Mouse (Mus musculus): ENCODE data around the gene Rtn4rl1. TPM values are rescaled to one million over a fixed set of nuclear protein-coding genes. Genes with fewer than 3 reads are reported as not detected.
"Not testable (repeated sequence)": the region's sequence is repeated elsewhere in the genome, so short reads cannot be mapped to it uniquely, and the experiment has no call there.

The Rtn4rl1 gene
- polyA plus RNA-seq, 1 experiment from 2014 or later: 4.2 TPM

- Histone ChIP-seq H3K9ac (ENCODE audit: low read depth, low read length) (no peak overlapping the region), H3K27ac (ENCODE audit: low read depth, low read length) (no peak overlapping the region), H3K9me3 (ENCODE audit: control insufficient read depth, low read length) (no peaks in the 10 kb centered on the region), H3K4me3 (ENCODE audit: low read length) (no peak overlapping the region), H3K27me3 (ENCODE audit: control insufficient read depth, insufficient read depth, low read length) (no peaks in the 10 kb centered on the region; the same call in 1 of the 2 replicates), H3K4me2 (replicated peaks; ENCODE audit: low read depth, low read length) (no peak overlapping the region), H3K36me3 (ENCODE audit: control insufficient read depth, insufficient read depth, low read length) (no peaks in the 10 kb centered on the region), H3K4me1 (ENCODE audit: control insufficient read depth, insufficient read depth, low read length) (0 out of 2 replicates have a peak, but pooled peaks cover 2% of the 10 kb centered on the region)
- ATAC-seq (ENCODE audit: low FRiP score, low TSS enrichment): no peak
- WGBS: 85% methylated on average over 7 of the region's 7 CpGs
These were observed 98.7 kb downstream of the Rtn4rl1 start for GRCm38 (mm10) chr11:75292281-75292680.

- Histone ChIP-seq H3K4me3 (ENCODE audit: low read length) (no peak overlapping the region), H3K27ac (ENCODE audit: low read depth, low read length) (no peak overlapping the region), H3K9ac (ENCODE audit: low read depth, low read length) (no peak overlapping the region), H3K4me1 (ENCODE audit: control insufficient read depth, insufficient read depth, low read length) (peaks cover 9% of the 10 kb centered on the region; the same call in 1 of the 2 replicates), H3K9me3 (ENCODE audit: control insufficient read depth, low read length) (no peaks in the 10 kb centered on the region), H3K27me3 (ENCODE audit: control insufficient read depth, insufficient read depth, low read length) (no peaks in the 10 kb centered on the region; the same call in 1 of the 2 replicates), H3K4me2 (replicated peaks; ENCODE audit: low read depth, low read length) (no peak overlapping the region), H3K36me3 (ENCODE audit: control insufficient read depth, insufficient read depth, low read length) (no peaks in the 10 kb centered on the region)
- ATAC-seq (ENCODE audit: low FRiP score, low TSS enrichment): 0 out of 2 replicates have a peak, but pooled peaks have one; percentile 18
- 26% methylated on average over 21 of the region's 21 CpGs for WGBS
These were observed 100.3 kb downstream of the Rtn4rl1 start for GRCm38 (mm10) chr11:75293852-75294361.

GRCm38 (mm10) chr11:75294862-75295261, 101.3 kb downstream of the Rtn4rl1 start:
- Histone ChIP-seq H3K27me3 (ENCODE audit: control insufficient read depth, insufficient read depth, low read length) (no peaks in the 10 kb centered on the region; the same call in 1 of the 2 replicates), H3K4me1 (ENCODE audit: control insufficient read depth, insufficient read depth, low read length) (peaks cover 10% of the 10 kb centered on the region; the same call in 1 of the 2 replicates), H3K4me2 (replicated peaks; ENCODE audit: low read depth, low read length) (no peak overlapping the region), H3K27ac (ENCODE audit: low read depth, low read length) (no peak overlapping the region), H3K9me3 (ENCODE audit: control insufficient read depth, low read length) (no peaks in the 10 kb centered on the region), H3K4me3 (ENCODE audit: low read length) (no peak overlapping the region), H3K9ac (ENCODE audit: low read depth, low read length) (no peak overlapping the region), H3K36me3 (ENCODE audit: control insufficient read depth, insufficient read depth, low read length) (peaks cover 7% of the 10 kb centered on the region)
- 54% methylated on average over 9 of the region's 9 CpGs for WGBS
- ATAC-seq (ENCODE audit: low FRiP score, low TSS enrichment): no peak

- not testable (repeated sequence) for H3K9ac ChIP-seq (ENCODE audit: low read depth, low read length); H3K4me2 ChIP-seq (replicated peaks; ENCODE audit: low read depth, low read length); H3K27ac ChIP-seq (ENCODE audit: low read depth, low read length); H3K27me3 ChIP-seq (ENCODE audit: control insufficient read depth, insufficient read depth, low read length); H3K4me3 ChIP-seq (ENCODE audit: low read length); ATAC-seq (ENCODE audit: low FRiP score, low TSS enrichment); H3K9me3 ChIP-seq (ENCODE audit: control insufficient read depth, low read length)
- Histone ChIP-seq H3K4me1 (ENCODE audit: control insufficient read depth, insufficient read depth, low read length) (peaks cover 10% of the 10 kb centered on the region; the same call in 1 of the 2 replicates), H3K36me3 (ENCODE audit: control insufficient read depth, insufficient read depth, low read length) (peaks cover 14% of the 10 kb centered on the region)
- WGBS: 81% methylated on average over 5 of the region's 5 CpGs
These were observed 102.0 kb downstream of the Rtn4rl1 start for GRCm38 (mm10) chr11:75295534-75295933.

DNA sequence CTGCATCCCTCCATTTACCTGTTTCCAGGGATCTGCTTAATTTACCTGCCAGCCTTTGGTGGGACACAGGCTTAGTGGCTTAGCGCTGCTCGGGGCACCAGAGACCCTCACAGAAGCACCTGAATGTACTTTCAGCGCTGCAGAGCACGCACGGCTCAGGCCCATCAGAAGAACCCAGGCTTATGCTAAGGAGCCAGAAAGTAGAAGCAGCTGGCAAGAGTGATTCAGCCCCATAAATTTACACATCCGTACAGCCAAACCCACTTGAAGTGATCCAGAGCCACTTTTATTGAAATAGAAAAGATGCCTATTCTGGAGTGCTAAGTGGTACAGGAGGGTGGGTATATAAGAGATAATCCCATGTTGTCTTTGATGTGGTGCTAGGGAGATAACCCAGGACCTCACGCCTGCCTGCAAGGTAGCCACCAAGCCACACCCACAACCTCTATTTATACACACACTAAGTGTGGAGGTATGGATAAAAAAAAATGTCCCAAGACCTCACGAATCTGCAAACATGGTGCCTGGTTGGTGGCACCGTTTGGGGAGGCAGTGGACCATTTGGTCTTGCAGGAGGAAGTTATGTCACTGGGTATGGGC, 102.9 kb downstream of the Rtn4rl1 start:
- H3K4me1 ChIP-seq (ENCODE audit: control insufficient read depth, insufficient read depth, low read length): peaks cover 8% of the 10 kb centered on the region; the same call in 1 of the 2 replicates
- no peaks in the 10 kb centered on the region; the same call in 1 of the 2 replicates for H3K27me3 ChIP-seq (ENCODE audit: control insufficient read depth, insufficient read depth, low read length)
- no peak overlapping the region for H3K27ac ChIP-seq (ENCODE audit: low read depth, low read length)
- no peak for ATAC-seq (ENCODE audit: low FRiP score, low TSS enrichment)
- no peak overlapping the region for H3K9ac ChIP-seq (ENCODE audit: low read depth, low read length)
- H3K4me2 ChIP-seq (replicated peaks; ENCODE audit: low read depth, low read length): no peak overlapping the region
- no peaks in the 10 kb centered on the region for H3K9me3 ChIP-seq (ENCODE audit: control insufficient read depth, low read length)
- 85% methylated on average over 9 of the region's 9 CpGs for WGBS
- H3K36me3 ChIP-seq (ENCODE audit: control insufficient read depth, insufficient read depth, low read length): peaks cover 24% of the 10 kb centered on the region
- H3K4me3 ChIP-seq (ENCODE audit: low read length): no peak overlapping the region

GRCm38 (mm10) chr11:75297631-75298030, 104.0 kb downstream of the Rtn4rl1 start:
- no peaks in the 10 kb centered on the region for H3K9me3 ChIP-seq (ENCODE audit: control insufficient read depth, low read length)
- peaks cover 8% of the 10 kb centered on the region; the same call in 1 of the 2 replicates for H3K4me1 ChIP-seq (ENCODE audit: control insufficient read depth, insufficient read depth, low read length)
- 60% methylated on average over 9 of the region's 9 CpGs for WGBS

DNA sequence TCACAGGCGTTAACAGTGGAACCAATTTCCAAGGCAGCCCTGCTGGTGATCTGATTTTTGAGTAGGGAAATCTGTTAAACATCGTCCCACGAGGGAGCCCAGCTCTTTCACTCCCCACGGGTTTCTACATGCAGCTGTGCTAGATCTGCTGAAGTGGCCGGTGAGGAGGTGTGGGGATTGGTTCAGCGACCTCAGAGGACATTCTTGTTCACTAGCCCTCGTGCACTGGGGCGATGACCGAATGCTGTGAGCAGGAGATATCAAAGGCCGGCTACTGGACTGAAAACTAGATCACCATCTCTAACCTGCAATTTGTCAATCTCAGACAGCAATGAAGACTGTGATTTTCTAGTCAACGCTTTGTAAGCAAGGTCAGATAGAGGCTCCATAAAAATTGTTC, 104.9 kb downstream of the Rtn4rl1 start:
- H3K9me3 ChIP-seq (ENCODE audit: control insufficient read depth, low read length): no peaks in the 10 kb centered on the region
- ATAC-seq (ENCODE audit: low FRiP score, low TSS enrichment): no peak
- 30% methylated on average over 11 of the region's 11 CpGs for WGBS
- H3K4me1 ChIP-seq (ENCODE audit: control insufficient read depth, insufficient read depth, low read length): peaks cover 8% of the 10 kb centered on the region; the same call in 1 of the 2 replicates
- H3K27ac ChIP-seq (ENCODE audit: low read depth, low read length): no peak overlapping the region
- H3K9ac ChIP-seq (ENCODE audit: low read depth, low read length): no peak overlapping the region
- H3K4me2 ChIP-seq (replicated peaks; ENCODE audit: low read depth, low read length): no peak overlapping the region
- H3K4me3 ChIP-seq (ENCODE audit: low read length): no peak overlapping the region
- H3K27me3 ChIP-seq (ENCODE audit: control insufficient read depth, insufficient read depth, low read length): no peaks in the 10 kb centered on the region
- H3K36me3 ChIP-seq (ENCODE audit: control insufficient read depth, insufficient read depth, low read length): peaks cover 40% of the 10 kb centered on the region

More at GRCm38 (mm10) chr11:75297631-75298030, 104.0 kb downstream of the Rtn4rl1 start:
- no peak overlapping the region for H3K4me3 ChIP-seq (ENCODE audit: low read length)
- H3K4me2 ChIP-seq (replicated peaks; ENCODE audit: low read depth, low read length): no peak overlapping the region
- no peak overlapping the region for H3K27ac ChIP-seq (ENCODE audit: low read depth, low read length)
- H3K36me3 ChIP-seq (ENCODE audit: control insufficient read depth, insufficient read depth, low read length): peaks cover 35% of the 10 kb centered on the region
- H3K27me3 ChIP-seq (ENCODE audit: control insufficient read depth, insufficient read depth, low read length): no peaks in the 10 kb centered on the region
- H3K9ac ChIP-seq (ENCODE audit: low read depth, low read length): no peak overlapping the region
- no peak for ATAC-seq (ENCODE audit: low FRiP score, low TSS enrichment)

DNA sequence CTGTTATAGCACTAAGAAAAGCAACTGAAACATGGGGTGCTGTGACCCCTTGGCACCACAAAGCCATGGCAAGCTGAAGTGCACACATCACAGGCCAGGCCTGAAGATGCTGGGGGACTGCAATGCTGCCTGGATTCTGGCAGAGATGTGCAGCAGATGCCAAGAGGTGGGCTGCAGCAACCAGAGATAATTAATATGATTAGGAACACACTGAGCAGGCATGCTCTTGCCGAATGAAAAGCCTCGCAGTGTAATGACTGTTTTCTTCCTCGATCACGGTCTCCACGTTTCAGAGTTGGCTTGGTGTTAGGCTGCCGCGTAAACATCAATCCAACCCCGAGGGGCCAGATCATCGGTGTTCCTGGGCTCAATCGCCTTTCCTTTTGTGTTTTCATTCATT, 106.2 kb downstream of the Rtn4rl1 start:
- H3K4me2 ChIP-seq (replicated peaks; ENCODE audit: low read depth, low read length): no peak overlapping the region
- ATAC-seq (ENCODE audit: low FRiP score, low TSS enrichment): no peak
- no peak overlapping the region for H3K9ac ChIP-seq (ENCODE audit: low read depth, low read length)
- H3K4me3 ChIP-seq (ENCODE audit: low read length): no peak overlapping the region
- H3K4me1 ChIP-seq (ENCODE audit: control insufficient read depth, insufficient read depth, low read length): peaks cover 8% of the 10 kb centered on the region; the same call in 1 of the 2 replicates
- H3K27ac ChIP-seq (ENCODE audit: low read depth, low read length): no peak overlapping the region
- H3K36me3 ChIP-seq (ENCODE audit: control insufficient read depth, insufficient read depth, low read length): peaks cover 42% of the 10 kb centered on the region
- H3K27me3 ChIP-seq (ENCODE audit: control insufficient read depth, insufficient read depth, low read length): no peaks in the 10 kb centered on the region
- no peaks in the 10 kb centered on the region for H3K9me3 ChIP-seq (ENCODE audit: control insufficient read depth, low read length)
- WGBS: 89% methylated on average over 10 of the region's 10 CpGs

DNA sequence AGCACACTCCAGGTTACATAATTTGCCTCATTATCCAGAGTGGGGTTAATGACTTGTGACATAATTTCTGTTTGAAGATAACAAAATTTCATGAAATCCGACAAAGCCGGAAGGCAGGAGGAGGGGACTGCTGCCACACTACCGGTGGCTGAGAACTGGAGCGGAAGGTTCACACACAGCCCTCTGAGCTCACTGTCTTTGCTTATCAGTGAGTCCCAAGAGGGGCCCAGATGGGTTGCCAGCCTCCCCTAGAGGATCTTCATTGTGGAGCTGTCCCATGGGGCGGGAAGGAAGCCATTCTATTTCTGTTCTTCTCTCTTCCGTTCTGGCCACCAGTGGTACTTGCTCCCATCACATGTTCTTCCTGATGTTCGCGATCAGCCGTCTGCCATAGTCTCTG, 107.4 kb downstream of the Rtn4rl1 start:
- peaks cover 8% of the 10 kb centered on the region; the same call in 1 of the 2 replicates for H3K4me1 ChIP-seq (ENCODE audit: control insufficient read depth, insufficient read depth, low read length)
- 86% methylated on average over 9 of the region's 9 CpGs for WGBS
- H3K36me3 ChIP-seq (ENCODE audit: control insufficient read depth, insufficient read depth, low read length): peaks cover 51% of the 10 kb centered on the region
- no peaks in the 10 kb centered on the region for H3K27me3 ChIP-seq (ENCODE audit: control insufficient read depth, insufficient read depth, low read length)
- no peak overlapping the region for H3K4me3 ChIP-seq (ENCODE audit: low read length)
- H3K9me3 ChIP-seq (ENCODE audit: control insufficient read depth, low read length): no peaks in the 10 kb centered on the region
- no peak overlapping the region for H3K27ac ChIP-seq (ENCODE audit: low read depth, low read length)
- H3K9ac ChIP-seq (ENCODE audit: low read depth, low read length): no peak overlapping the region
- H3K4me2 ChIP-seq (replicated peaks; ENCODE audit: low read depth, low read length): no peak overlapping the region
- ATAC-seq (ENCODE audit: low FRiP score, low TSS enrichment): no peak

Data from kidney, embryonic 14.5 days (tissue).